Mouse (Mus musculus) forebrain, embryonic 14.5 days (tissue): Measurements from ENCODE around the gene Paqr8. TPM values are rescaled to one million over a fixed set of nuclear protein-coding genes. Genes with fewer than 3 reads are reported as not detected.
"Not testable (repeated sequence)": the region's sequence is repeated elsewhere in the genome, so short reads cannot be mapped to it uniquely, and the experiment has no call there.

Source experiments
- ATAC-seq: fragments of 200-750 bp; cut with Nextera tagmentation; 2 replicates; pipeline ENCODE4 v1.8.0; 2017; ENCODE audit warnings: mild to moderate bottlenecking, moderate library complexity
- DNase-seq: peaks from one replicate; pipeline ENCODE4 v3.0.0-alpha.2; 2015; ENCODE audit warnings: low spot score
- H3K27ac ChIP-seq: fragments of 300-500 bp; sonication (generic); 2 replicates; pipeline ENCODE4 v1.5.1; 2014; ENCODE audit warnings: low read depth, mild to moderate bottlenecking, control low read depth, low read length, moderate library complexity
- H3K27me3 ChIP-seq: fragments of 300-500 bp; sonication (generic); replicated peaks from 2 replicates; pipeline ENCODE4 v1.6.1; 2014; ENCODE audit warnings: low read length, control low read depth, mixed read lengths; ENCODE audit not compliant: control insufficient read depth, insufficient read depth
- H3K36me3 ChIP-seq: fragments of 300-500 bp; sonication (generic); 2 replicates; pipeline ENCODE4 v1.6.1; 2014; ENCODE audit warnings: low read length, control low read depth; ENCODE audit not compliant: control insufficient read depth, insufficient read depth
- H3K4me1 ChIP-seq: fragments of 300-500 bp; sonication (generic); 2 replicates; pipeline ENCODE4 v1.6.1; 2014; ENCODE audit warnings: antibody characterized with exemption, low read length, control low read depth; ENCODE audit not compliant: control insufficient read depth, insufficient read depth
- H3K4me2 ChIP-seq: fragments of 300-500 bp; sonication (generic); 2 replicates; pipeline ENCODE4 v1.6.1; 2014; ENCODE audit warnings: mild to moderate bottlenecking, control low read depth, low read length
- H3K4me3 ChIP-seq: fragments of 300-500 bp; sonication (generic); 2 replicates; pipeline ENCODE4 v1.5.1; 2014; ENCODE audit warnings: low read depth, low read length, control low read depth
- H3K9ac ChIP-seq: fragments of 300-500 bp; sonication (generic); 2 replicates; pipeline ENCODE4 v1.6.1; 2014; ENCODE audit warnings: mild to moderate bottlenecking, low read length, control low read depth, moderate library complexity
- H3K9me3 ChIP-seq: fragments of 300-500 bp; sonication (generic); replicated peaks from 2 replicates; pipeline ENCODE4 v1.6.1; 2016; ENCODE audit warnings: low read length, control low read depth, mixed read lengths; ENCODE audit not compliant: control insufficient read depth
- WGBS: fragments of 180-500 bp; shearing (Covaris S2); extraction: QIAGEN DNeasy Blood & Tissue Kit; methylation state at CpG from one replicate; pipeline ENCODE4 v1.1.7; 2014; 5-methylcytosine and 5-hydroxymethylcytosine counted together
- polyA plus RNA-seq: library from polyadenylated mRNA; unstranded; fragments of >200 nt; fragmentation: Nextera tagmentation; extraction: Ambion mirVana; gene quantifications from 2 replicates; pipeline ENCODE4 v1.2.1, GENCODE M21; 2014

Gene Paqr8
- polyA plus RNA-seq, 1 experiment from 2014 or later = 18.7 TPM

DNA sequence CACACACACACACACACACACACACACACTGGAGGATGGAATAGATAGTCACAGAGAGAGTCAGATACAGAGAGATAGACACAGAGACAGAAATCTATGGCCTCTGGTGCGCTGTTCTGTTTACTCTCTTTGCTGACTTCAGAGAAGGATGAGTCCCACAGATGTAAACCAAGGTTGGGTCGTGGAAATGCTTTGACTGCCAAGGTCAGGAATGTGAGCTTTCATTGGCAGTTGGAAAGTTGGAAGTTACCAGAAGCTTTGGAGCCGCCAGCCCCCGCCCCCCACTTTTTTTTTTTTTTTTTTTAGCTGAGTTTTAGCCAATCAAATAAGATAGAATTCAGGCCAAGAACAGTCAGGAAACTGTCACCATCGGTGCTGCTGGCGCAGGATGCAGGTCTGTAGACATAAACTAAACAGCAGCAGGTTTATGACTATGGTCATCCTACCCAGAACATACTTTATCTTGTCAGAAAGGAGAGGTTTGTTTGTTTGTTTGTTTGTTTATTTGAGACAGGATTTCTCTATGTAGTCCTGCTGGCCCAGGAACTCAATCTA lies 27.2 kb downstream of the Paqr8 start:
- no peak for DNase-seq
- Histone ChIP-seq H3K4me3 (no peak overlapping the region), H3K36me3 (no peaks in the 10 kb centered on the region), H3K4me2 (no peak overlapping the region), H3K9ac (no peak overlapping the region), H3K9me3 (no peaks in the 10 kb centered on the region), H3K27ac (no peak overlapping the region), H3K4me1 (peaks cover 3% of the 10 kb centered on the region; the same call in 1 of the 2 replicates), H3K27me3 (no peaks in the 10 kb centered on the region)
- WGBS = 95% methylated on average over 6 of the region's 6 CpGs
- ATAC-seq = no peak

DNA sequence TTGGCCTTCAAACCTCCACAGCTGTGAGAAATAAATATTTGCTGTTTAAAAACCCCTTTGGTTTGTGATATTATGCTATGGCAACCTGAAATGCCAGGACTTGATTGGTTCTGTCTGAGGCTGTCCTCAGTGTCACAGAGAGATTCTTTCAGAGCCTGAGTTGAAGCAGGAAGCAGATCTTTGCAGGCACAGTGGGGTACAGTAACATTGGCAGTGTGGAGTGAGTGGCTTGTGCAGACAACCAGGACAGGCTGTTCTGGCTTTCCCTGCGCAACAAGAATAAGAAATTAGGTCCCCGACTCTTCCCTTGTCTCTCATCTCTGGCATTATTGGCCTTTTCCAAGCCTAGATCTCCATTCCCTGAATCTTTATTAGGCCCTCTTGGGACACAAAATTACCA lies 29.3 kb downstream of the Paqr8 start:
- WGBS = 90% methylated on average over 2 of the region's 2 CpGs
- peaks cover 6% of the 10 kb centered on the region; the same call in 1 of the 2 replicates for H3K4me1 ChIP-seq
- H3K9ac ChIP-seq = no peak overlapping the region
- DNase-seq (no peak), ATAC-seq (no peak)
- H3K4me2 ChIP-seq = no peak overlapping the region
- no peaks in the 10 kb centered on the region for H3K9me3 ChIP-seq
- H3K36me3 ChIP-seq = no peaks in the 10 kb centered on the region
- no peak overlapping the region for H3K27ac ChIP-seq
- H3K4me3 ChIP-seq = no peak overlapping the region
- H3K27me3 ChIP-seq = no peaks in the 10 kb centered on the region

DNA sequence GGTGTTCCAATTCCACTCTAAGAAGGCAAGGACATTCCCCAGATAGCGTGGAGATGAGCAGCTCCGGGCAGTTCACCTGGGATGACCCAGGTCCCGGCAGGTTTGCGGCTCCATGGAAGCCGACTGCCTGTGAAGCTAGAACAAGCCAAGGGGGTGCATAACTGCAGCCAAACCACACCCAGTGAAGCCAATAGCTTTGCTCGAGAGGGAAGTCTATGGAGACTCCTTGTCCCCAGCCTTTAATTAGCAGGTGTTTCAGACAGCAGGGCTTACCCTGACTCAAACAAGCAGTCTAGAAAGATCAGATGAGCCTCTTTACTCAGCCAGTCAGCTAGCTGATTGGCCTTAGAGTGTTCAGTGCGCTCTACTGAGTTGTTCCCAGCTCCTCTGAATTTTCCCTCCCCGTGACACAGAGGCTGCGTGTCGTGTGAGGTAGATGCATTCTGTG lies 30.7 kb downstream of the Paqr8 start:
- WGBS = 73% methylated on average over 10 of the region's 10 CpGs
- no peak for ATAC-seq

DNA sequence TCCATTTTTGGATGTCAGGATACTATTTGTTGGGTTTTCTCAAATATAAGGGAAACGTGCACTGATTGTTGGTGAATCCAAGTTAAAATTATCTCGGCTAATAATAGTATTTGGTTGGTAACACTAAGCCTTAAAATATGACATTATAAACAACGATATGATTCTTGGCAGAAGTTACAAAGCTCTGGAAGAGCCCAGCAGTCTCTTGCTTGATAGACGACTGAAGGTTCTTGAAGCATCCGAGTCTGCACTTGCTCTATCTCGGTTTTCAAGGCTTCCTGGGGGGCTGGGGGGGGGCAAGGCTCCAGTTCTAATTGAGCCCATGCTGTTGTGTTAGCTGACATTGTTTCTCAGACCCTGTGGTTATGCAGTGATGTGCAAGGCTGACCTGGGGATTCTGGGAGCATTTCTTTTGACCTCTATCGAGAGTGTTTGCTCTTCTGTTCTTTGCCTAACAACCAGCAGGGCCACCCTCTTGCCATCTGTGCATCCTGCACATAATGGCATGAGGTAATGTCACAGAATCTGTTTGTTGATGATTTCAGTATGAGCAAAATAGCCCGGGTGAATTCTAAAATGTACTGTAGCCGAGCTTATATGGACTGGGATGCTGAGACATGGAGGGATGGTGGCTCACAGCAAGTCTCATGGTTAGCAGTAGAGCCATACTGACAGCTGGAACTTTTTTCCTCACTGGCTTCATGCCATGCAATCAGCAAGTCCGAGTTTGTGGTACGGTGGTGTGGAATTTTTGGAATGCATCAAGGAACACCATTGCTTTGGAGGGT lies 32.4 kb downstream of the Paqr8 start:
- H3K9ac ChIP-seq = no peak overlapping the region
- H3K36me3 ChIP-seq = no peaks in the 10 kb centered on the region
- DNase-seq = peak; percentile 29
- no peak overlapping the region for H3K4me3 ChIP-seq
- H3K4me1 ChIP-seq = peaks cover 6% of the 10 kb centered on the region; the same call in 1 of the 2 replicates
- H3K27ac ChIP-seq = no peak overlapping the region; the same call in 1 of the 2 replicates
- no peaks in the 10 kb centered on the region for H3K27me3 ChIP-seq
- ATAC-seq = peak; percentile 46; the same call in 1 of the 2 replicates
- H3K4me2 ChIP-seq = no peak overlapping the region
- no peaks in the 10 kb centered on the region for H3K9me3 ChIP-seq
- 57% methylated on average over 11 of the region's 11 CpGs for WGBS

More for the DNA sequence above, 30.7 kb downstream of the Paqr8 start:
- Histone ChIP-seq H3K27me3 (no peaks in the 10 kb centered on the region), H3K27ac (no peak overlapping the region), H3K9me3 (no peaks in the 10 kb centered on the region), H3K4me1 (peaks cover 6% of the 10 kb centered on the region; the same call in 1 of the 2 replicates), H3K4me3 (no peak overlapping the region), H3K9ac (no peak overlapping the region), H3K4me2 (no peak overlapping the region), H3K36me3 (no peaks in the 10 kb centered on the region)
- DNase-seq = no peak

DNA sequence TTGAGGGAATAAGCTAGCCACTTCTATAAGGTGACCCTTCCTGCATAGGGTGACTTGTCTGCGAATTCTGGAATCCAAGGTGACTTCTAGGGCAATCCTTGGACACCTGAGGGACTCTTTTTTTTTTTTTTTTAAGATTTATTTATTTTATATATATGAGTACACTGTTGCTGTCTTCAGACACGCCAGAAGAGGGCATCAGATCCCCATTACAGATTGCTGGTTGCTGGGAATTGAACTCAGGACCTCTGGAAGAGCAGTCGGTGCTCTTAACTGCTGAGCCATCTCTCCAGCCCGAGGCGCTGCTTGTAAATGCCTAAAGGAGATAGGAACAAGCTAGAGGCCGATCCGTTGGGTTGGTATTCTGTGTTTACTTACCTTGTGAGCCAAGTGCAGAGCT lies 34.9 kb downstream of the Paqr8 start:
- H3K9me3 ChIP-seq, DNase-seq, H3K4me3 ChIP-seq, ATAC-seq, H3K9ac ChIP-seq, H3K27me3 ChIP-seq, H3K4me2 ChIP-seq, H3K27ac ChIP-seq, H3K4me1 ChIP-seq, H3K36me3 ChIP-seq: not testable (repeated sequence)
- WGBS = 84% methylated on average over 7 of the region's 7 CpGs

DNA sequence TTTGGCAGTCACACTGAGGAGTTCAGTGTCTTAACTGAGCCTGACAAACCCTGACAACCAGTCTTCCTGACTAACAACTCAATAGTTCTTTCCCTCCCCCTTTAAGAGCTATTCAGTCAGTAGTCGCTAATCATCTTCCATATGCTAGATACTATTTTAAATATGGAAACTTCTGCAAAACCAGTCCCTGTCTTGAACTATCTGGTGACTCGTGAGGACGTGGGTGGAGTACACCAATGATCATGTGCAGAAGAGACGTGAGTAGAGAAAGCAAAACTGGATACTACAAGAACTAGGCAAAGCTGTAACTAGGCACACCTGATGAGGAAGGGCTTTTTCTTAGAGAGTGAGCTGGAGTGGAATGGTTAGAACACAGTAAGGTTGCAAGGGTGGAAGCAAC lies 35.5 kb downstream of the Paqr8 start:
- Histone ChIP-seq H3K4me2 (no peak overlapping the region), H3K27ac (no peak overlapping the region), H3K9me3 (no peaks in the 10 kb centered on the region), H3K4me3 (no peak overlapping the region), H3K36me3 (no peaks in the 10 kb centered on the region), H3K27me3 (no peaks in the 10 kb centered on the region), H3K9ac (no peak overlapping the region), H3K4me1 (peaks cover 5% of the 10 kb centered on the region; the same call in 1 of the 2 replicates)
- ATAC-seq (no peak), DNase-seq (no peak)
- 94% methylated on average over 4 of the region's 4 CpGs for WGBS

DNA sequence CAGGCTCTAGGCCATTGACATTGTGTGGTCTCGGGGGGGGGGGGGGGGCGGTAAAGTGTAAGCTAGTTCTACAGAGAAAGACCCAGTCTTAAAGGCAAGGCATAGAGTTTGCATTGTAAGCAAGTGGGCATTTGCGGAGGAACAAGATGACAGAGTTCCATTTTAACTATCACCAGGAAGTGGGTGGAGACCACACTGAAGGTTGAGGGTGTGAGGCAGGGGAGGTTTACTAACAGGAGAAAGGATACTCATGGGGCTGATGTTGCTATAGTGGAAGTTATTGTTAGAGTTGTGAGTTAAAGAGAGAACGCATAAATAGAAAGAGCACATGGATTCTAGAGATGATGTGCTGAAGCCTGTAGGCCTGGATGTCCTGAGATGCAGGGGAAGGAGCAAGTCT lies 36.0 kb downstream of the Paqr8 start:
- H3K9ac ChIP-seq = no peak overlapping the region
- ATAC-seq = no peak
- peaks cover 3% of the 10 kb centered on the region; the same call in 1 of the 2 replicates for H3K4me1 ChIP-seq
- no peak overlapping the region for H3K4me3 ChIP-seq
- no peak overlapping the region for H3K4me2 ChIP-seq
- no peaks in the 10 kb centered on the region for H3K9me3 ChIP-seq
- no peak for DNase-seq
- no peaks in the 10 kb centered on the region for H3K27me3 ChIP-seq
- H3K36me3 ChIP-seq = no peaks in the 10 kb centered on the region
- 88% methylated on average over 4 of the region's 4 CpGs for WGBS
- H3K27ac ChIP-seq = no peak overlapping the region

DNA sequence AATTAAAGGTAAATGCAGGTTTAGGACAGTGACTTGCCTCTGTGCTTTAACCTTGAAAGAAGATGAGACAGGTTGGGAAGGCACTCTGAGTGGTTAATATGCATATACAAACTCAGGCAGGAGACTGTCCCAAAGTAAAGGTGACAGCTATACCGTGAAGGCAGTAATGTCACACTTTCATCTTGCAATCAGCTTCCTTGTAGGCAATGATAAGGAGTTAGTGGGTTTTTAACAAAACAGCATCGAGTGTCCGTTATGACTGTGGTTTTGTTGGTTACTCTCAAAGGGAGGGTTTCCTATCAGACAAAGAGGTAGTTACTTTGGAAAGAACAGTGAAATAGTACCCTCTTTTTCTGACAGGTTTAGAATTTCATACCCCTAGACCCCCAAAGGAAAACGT lies 38.1 kb downstream of the Paqr8 start:
- Histone ChIP-seq H3K4me3 (no peak overlapping the region), H3K4me1 (no peaks in the 10 kb centered on the region), H3K27me3 (no peaks in the 10 kb centered on the region), H3K9ac (no peak overlapping the region), H3K27ac (no peak overlapping the region), H3K4me2 (no peak overlapping the region), H3K36me3 (no peaks in the 10 kb centered on the region), H3K9me3 (no peaks in the 10 kb centered on the region)
- ATAC-seq (no peak), DNase-seq (no peak)
- 83% methylated on average over 4 of the region's 4 CpGs for WGBS

DNA sequence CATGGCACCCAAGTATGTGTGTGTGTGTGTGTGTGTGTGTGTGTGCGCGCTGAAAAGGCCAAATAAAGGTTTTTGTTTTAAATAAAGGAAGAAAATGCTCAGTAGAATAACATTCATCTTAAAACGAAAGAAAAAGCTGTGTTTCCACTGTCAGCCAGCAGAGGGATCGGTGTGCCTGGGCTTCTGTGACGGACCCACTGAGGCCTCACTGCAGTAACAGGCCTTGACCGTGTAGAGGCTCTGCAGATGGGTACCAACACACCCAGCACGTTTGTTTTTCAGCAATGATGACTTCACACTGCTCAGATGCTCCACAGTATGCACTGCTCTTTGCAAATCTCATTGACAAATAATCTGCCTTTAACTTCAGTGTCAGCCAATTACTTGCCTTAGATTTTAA lies 43.1 kb downstream of the Paqr8 start:
- no peaks in the 10 kb centered on the region for H3K9me3 ChIP-seq
- DNase-seq = peak; percentile 73
- no peaks in the 10 kb centered on the region for H3K27me3 ChIP-seq
- H3K36me3 ChIP-seq = peaks cover 15% of the 10 kb centered on the region; the same call in 1 of the 2 replicates
- WGBS = 19% methylated on average over 7 of the region's 7 CpGs
- H3K4me1 ChIP-seq = no peaks in the 10 kb centered on the region
- H3K27ac ChIP-seq = no peak overlapping the region
- H3K4me3 ChIP-seq = no peak overlapping the region
- no peak overlapping the region for H3K9ac ChIP-seq
- ATAC-seq = peak; percentile 81
- H3K4me2 ChIP-seq = no peak overlapping the region
